Mouse (Mus musculus) left cerebral cortex, adult 2 months (tissue): ENCODE data around the gene Pilra. TPM values are rescaled to one million over a fixed set of nuclear protein-coding genes. Genes with fewer than 3 reads are reported as not detected.

Experiments used
- DNase-seq, 2 experiments: peaks; one replicate each; pipeline ENCODE4 v3.0.0; 2021 to 2022; ENCODE audit warnings: low spot score in 2 of 2, mixed read lengths in 1 of 2; ENCODE audit errors: extremely low spot score in 1 of 2
- H3K27ac ChIP-seq: fragments of 200-600 bp; 2 replicates; pipeline ENCODE4 v1.8.1; 2022
- H3K4me3 ChIP-seq: fragments of 200-600 bp; 2 replicates; pipeline ENCODE4 v1.8.1; 2022
- CTCF ChIP-seq: fragments of 200-600 bp; IDR thresholded peaks from 2 replicates; pipeline ENCODE4 v1.8.1; 2022; ENCODE audit warnings: antibody characterized with exemption, mild to moderate bottlenecking, moderate library complexity
- intact Hi-C: fragments of 180-260 bp; cut with DNase I; formaldehyde crosslinking; loops from one replicate; pipeline ENCODE4 v1.15.1; 2025
- total RNA-seq, 2 experiments: library from RNA; stranded (reverse); gene quantifications; 2 replicates each; pipeline ENCODE4 v1.2.3; 2021

The Pilra gene
- total RNA-seq, 2 experiments from 2014 or later = 0.54 to 1.3 TPM

DNA sequence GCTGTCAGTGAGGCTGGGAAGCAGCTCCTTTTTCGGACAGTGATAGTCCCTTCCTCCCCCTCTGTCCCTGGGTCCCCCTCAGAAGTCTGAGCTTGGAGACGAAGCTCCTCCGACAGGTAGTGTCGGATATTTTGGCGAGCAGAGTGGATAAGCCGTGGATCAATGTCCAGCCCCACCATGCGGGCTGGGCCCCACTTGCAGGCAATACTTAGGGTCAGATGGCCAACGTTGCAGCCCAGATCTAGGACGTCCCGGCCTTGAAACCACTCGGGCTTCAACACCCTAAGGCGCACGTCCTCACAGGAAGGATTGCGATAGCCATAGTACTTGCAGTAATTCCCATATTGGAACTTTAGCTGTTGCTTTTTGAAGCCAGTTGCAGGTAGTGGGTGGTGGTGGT lies 51.5 kb downstream of the Pilra start:
- TF ChIP-seq CTCF = no peak
- DNase-seq = no peak
- intact Hi-C loops = loop anchor here (10.0 kb wide), 1 partner anchor 330 kb away; the partner anchor contains the start of gene Zscan21
- H3K27ac ChIP-seq = peak overlapping the region; percentile 96; the same call in 1 of the 2 replicates
- peak overlapping the region; percentile 92 for H3K4me3 ChIP-seq

DNA sequence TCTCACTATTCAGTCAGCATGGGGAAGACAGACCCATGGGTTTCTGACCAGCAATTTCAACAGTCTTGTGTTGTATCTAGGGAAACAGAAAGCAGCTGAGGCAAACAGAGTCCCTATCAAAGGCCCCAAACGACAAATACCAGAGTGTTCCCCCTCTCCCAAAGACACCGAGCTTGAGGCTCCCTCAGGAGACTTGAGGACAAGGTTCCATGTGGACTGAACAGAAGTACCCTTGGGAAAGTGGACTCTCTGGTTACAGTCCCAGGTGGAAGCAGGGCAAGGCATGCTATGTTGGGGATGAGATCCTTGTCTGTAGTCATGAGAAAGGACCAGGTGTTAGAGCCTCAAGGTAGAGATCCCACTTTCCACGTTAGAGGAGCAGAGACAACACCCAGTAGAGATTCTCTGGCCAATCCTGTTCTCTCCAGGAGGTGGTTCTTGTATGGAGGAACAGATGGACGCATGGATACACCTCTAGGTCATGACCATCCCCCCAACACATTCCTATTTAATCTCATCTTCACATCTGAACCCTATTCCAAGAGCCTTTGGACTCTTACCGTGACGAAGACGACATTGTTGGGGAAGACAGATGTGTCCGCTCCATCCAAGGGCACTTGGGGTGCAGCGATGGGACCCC lies 52.1 kb downstream of the Pilra start:
- intact Hi-C loops = loop anchor here (10.0 kb wide), 1 partner anchor 331 kb away; the partner anchor contains the start of gene Zscan21
- no peak for TF ChIP-seq CTCF
- DNase-seq = no peak
- H3K27ac ChIP-seq = no peak overlapping the region
- H3K4me3 ChIP-seq = peak overlapping the region; percentile 92

DNA sequence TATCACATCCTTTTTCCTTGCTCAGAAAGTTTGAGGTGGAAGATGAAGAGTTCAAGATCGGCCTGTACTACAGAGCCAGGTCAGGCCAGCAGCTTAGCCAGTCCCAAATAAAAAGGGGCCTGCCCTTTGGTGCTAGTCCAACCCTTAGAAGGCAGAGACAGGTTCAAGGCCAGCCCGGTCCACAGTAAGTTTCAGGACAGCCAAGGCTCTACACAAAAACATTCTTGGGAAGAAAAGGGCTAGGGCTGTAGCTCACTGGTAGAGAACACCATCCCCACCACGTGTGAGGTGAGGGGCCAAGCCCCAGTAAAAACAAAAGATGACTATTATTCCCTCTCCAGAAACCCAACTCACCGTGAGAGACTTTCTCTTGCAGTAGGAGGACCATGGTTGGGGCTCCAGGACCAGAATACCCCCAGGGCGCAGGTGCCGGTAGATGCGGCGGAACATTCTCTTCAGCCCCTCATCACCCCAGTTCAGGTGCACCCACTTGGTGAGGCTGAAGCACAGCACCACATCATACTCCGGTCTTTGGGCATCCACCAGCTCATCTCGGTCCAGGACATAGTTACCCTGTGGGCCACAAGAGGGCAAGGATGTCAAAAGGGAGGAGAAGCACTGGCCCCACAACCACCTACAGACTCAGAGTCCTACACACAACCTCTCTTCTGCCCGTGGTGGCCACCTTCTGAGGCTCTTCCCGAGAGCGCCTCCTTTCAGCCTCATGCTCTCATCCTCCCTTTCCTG lies 53.1 kb downstream of the Pilra start:
- intact Hi-C loops = loop anchor here (10.0 kb wide), 1 partner anchor 332 kb away; the partner anchor contains the start of gene Zscan21
- no peak overlapping the region for H3K27ac ChIP-seq
- no peak for TF ChIP-seq CTCF
- DNase-seq = no peak
- peak overlapping the region; percentile 92; the same call in 1 of the 2 replicates for H3K4me3 ChIP-seq

DNA sequence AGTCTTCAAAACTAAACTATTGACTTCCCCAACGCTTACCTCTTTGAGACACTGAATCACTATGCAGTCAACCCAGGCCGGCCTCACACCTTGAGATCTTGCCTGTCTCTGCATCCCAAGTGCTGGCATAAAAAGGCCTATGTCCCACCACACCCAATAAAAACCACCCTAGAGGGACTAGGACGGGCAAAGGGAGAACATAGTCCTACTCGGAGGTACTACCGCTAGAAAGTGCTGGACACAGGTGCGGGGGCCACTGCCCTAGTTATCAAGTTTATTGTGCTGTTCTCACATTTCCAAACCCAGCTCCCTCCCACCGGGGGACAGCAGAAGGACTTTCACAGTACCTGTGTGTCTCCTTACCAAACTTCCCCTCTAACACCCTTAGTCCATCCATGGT lies 54.4 kb downstream of the Pilra start:
- no peak for DNase-seq
- TF ChIP-seq CTCF = no peak
- intact Hi-C loops = loop anchor here (10.0 kb wide), 1 partner anchor 333 kb away; the partner anchor contains the start of gene Zscan21

DNA sequence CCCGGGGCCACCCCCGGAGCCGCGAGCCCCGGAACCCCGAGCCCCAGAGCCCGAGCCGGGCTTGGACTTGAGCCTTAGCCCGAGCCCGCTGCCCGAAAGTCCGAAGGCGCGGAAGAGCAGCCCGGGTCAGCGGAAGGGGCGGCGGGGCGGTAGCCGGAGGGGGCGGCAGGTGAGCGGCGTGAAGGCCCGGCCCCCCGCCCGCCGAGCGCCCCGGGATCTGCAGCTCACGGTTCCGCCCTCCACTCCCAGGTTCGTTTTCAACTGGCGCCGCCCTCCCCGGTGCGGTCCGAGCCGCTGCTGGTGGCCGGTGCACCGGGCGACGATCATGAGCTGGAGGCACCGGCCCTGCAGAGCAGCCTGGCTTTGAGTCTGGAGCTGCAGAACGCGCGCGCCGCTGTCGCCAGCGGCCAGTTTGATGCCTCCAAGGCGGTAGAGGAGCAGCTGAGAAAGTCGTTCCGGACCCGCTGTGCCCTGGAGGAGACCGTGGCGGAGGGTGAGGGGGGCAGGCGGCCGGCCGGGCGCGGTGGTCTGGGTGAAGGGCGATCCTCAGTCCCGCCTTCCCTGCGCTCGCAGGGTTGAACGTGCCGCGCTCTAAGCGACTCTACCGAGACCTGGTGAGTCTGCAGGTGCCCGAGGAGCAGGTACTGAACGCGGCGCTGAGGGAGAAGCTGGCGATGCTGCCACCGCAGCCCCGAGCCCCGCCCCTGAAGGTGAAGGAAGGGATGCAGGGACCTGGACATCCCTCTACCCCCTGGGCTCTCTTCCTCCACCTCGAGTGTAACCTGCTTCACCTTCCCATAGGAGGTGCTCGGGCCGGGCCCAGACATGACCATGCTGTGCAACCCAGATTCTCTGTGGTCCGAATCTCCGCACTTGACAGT lies 56.8 kb downstream of the Pilra start:
- peak overlapping the region; percentile 92 for H3K27ac ChIP-seq
- intact Hi-C loops = loop anchor here (5.0 kb wide), 1 partner anchor 442 kb away; no protein-coding TSS in a partner anchor
- TF ChIP-seq CTCF = no peak
- H3K4me3 ChIP-seq = peak overlapping the region; percentile 84
- DNase-seq = peak; percentile 36 to 50

More for the DNA sequence above, 54.4 kb downstream of the Pilra start:
- no peak overlapping the region for H3K27ac ChIP-seq
- no peak overlapping the region for H3K4me3 ChIP-seq

DNA sequence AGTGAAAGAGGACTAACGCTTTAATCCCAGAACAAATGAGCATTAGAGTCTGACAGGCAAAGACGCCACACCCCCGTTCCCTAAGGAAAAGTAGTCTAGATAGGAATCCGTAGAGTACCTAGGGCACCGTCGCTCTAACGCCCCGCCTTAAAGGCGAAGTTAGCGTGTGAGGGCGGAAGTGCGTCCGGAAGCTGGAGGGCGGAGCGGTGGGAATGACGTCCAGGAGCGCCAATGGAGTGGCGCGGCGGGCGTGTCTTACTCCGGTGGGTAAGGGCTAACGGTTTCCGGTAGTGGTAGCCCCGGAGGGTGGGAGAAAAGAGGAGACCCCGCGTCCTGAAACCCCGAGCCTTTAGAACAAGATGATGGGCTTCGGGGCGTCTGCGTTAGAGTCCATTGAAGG lies 57.4 kb downstream of the Pilra start, which contains the start of gene Ppp1r35:
Gene Ppp1r35 (plus strand): TSS at position 215 of the 400 bp plus-strand sequence.
- intact Hi-C loops = loop anchor here (5.0 kb wide), 1 partner anchor 441 kb away; no protein-coding TSS in a partner anchor
- no peak for TF ChIP-seq CTCF
- DNase-seq = peak; percentile 97
- Histone ChIP-seq H3K4me3 (peak within 1 kb of the TSS; percentile 84), H3K27ac (peak within 1 kb of the TSS; percentile 92)

DNA sequence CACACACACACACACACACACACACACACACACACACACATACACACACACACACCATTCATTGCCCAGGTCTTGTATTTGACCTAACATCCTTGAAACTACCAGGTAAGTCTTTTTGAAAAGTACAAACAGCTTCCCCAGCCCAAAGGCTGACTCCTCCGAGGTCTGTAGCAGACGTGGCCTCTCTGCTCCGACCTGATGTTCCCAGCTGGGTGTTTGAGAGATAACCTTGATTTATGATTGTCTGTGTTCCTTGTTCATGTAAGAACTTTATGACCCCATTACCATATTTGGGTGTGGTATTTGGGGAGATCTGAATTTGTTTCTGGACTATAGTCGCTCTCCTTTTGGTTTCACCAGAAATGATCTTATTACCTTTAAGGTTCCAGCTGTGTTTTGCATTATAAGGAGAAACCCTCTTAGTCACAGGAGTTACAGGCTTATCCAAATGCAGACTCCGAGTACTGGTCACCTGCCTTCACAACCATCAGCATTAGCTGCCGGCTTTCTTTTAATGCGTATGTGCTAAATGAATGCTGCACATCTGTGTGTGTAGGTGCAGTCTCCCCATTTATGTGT lies 58.7 kb downstream of the Pilra start:
- intact Hi-C loops = loop anchor here (5.0 kb wide), 1 partner anchor 440 kb away; no protein-coding TSS in a partner anchor
- Histone ChIP-seq H3K27ac (no peak overlapping the region), H3K4me3 (no peak overlapping the region)
- DNase-seq = peak in 1 of 2 experiments; percentile 5
- TF ChIP-seq CTCF = no peak

DNA sequence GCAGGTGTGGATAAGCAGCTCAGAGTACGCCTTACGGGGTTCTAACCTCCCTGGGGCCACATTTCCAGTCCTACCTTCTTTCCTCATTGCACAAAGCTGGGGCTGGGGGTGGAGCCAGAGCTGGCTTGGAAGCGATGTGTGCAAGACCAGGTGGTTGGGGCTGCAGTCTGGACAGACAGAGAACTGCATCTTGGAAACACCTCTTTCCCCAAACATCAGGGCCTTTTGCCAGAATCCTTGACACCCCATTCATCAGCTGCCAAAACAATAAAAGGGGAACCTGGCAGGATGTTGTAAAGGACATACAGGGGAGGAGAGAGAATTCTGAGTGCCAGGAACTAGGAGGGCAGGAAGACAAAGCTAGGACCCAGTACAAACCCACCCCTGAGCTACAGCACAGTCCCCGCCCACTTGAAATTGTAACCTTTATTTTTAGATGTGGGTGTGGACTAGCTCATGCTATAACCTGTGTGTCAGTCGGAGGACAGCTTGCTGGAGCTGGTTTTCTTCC lies 59.6 kb downstream of the Pilra start:
- Histone ChIP-seq H3K4me3 (no peak overlapping the region), H3K27ac (no peak overlapping the region)
- intact Hi-C loops = loop anchor here (5.0 kb wide), 1 partner anchor 439 kb away; no protein-coding TSS in a partner anchor

DNA sequence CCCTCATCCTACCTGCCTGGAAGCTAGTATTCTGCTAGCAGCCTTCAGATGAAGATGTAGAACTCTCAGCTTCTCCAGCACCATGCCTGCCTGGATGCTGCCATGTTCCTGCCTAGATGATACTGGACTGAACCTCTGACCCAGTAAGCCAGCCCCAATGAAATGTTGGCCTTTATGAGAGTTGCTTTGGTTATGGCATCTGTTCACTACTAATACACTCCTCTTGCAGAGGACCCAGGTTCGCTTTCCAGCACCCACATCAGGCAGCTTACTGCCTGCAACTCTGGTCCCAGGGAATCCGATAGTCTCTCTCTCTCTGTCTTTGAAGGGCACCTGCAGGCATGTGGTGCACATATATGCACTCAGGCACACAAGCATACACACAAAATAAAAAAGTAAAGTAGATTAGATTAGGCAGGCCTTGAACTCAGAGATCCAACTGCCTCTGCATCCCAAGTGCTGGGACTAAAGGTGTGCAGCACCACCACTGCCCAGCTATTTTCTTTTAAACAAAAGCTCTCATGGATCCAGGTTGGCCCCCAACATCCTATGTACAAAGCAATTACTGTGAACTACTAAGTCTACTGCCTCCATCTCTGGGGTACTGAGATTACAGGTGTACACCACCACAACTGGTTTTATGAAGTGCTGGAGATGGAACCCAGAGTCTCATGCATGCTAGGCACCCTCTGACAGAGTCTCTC lies 60.3 kb downstream of the Pilra start:
- Histone ChIP-seq H3K27ac (no peak overlapping the region), H3K4me3 (no peak overlapping the region)
- intact Hi-C loops = loop anchor here (5.0 kb wide), 1 partner anchor 438 kb away; no protein-coding TSS in a partner anchor
- peak in 1 of 2 experiments; percentile 3 for DNase-seq
- no peak for TF ChIP-seq CTCF

More for the DNA sequence above, 59.6 kb downstream of the Pilra start:
- peak in 1 of 2 experiments; percentile 11 for DNase-seq
- TF ChIP-seq CTCF = no peak

DNA sequence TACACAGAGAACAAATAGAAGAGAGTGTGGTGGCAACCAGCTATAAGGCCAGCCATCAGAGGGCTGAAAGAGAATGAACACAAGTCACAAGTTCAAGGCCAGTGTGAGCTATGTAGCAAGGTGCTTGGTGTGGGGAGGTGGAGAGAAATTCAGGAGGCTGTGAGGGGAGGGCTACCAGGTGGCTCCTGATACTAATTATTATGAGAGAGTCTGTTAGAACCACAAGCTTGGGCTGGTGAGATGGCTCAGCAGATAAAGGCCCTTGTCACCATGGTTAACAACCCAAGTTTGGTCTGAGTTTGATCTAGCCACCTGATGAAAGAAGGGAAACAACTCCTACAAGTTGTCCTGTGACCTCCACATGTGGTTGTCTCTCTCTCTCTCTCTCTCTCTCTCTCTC lies 63.3 kb downstream of the Pilra start:
- no peak overlapping the region for H3K27ac ChIP-seq
- H3K4me3 ChIP-seq = no peak overlapping the region
- TF ChIP-seq CTCF = no peak
- intact Hi-C loops = no loop called here
- DNase-seq = no peak

Other genes starting within 250 kb of the Pilra start
- 10 to 100 TPM; 19.9 to 25.1 TPM for gene Mospd3, start 235.2 kb downstream of the Pilra start, total RNA-seq
- gene Pcolce, start 222.5 kb downstream of the Pilra start, total RNA-seq = 10 to 100 TPM in 1 of 2 experiments, 1 to 10 TPM in 1; 9.6 to 11.2 TPM
- gene Fbxo24, start 207.3 kb downstream of the Pilra start, total RNA-seq = under 1 TPM; 0.23 to 0.42 TPM
- gene Lrch4, start 207.2 kb downstream of the Pilra start, total RNA-seq = 10 to 100 TPM; 15.9 to 21.2 TPM
- gene Gm20605, start 207.1 kb downstream of the Pilra start, total RNA-seq = 10 to 100 TPM; 11.6 to 12.8 TPM
- gene Sap25, start 194.9 kb downstream of the Pilra start, total RNA-seq = 1 to 10 TPM; 4.8 to 7.2 TPM
- gene Irs3, start 190.6 kb downstream of the Pilra start, total RNA-seq = under 1 TPM; 0.14 to 0.29 TPM
- 10 to 100 TPM; 43.6 to 45.5 TPM for gene Agfg2, start 151.6 kb downstream of the Pilra start, total RNA-seq
- gene Nyap1, start 94.7 kb downstream of the Pilra start, total RNA-seq = 10 to 100 TPM; 76.3 to 81.7 TPM
- gene Tsc22d4, start 90.6 kb downstream of the Pilra start, total RNA-seq = 100 to 1,000 TPM; 150 to 156 TPM
- 10 to 100 TPM; 22.8 to 25.6 TPM for gene Ppp1r35, start 57.4 kb downstream of the Pilra start, total RNA-seq
- 10 to 100 TPM; 40.1 to 45.2 TPM for gene Mepce, start 48.6 kb downstream of the Pilra start, total RNA-seq
- 1 to 10 TPM; 5.7 to 8.2 TPM for gene Zcwpw1, start 48.5 kb downstream of the Pilra start, total RNA-seq
- gene Pilrb1, start 21.8 kb upstream of the Pilra start, total RNA-seq = not detected
- not detected for gene Pilrb2, start 35.5 kb upstream of the Pilra start, total RNA-seq
- gene Cyp3a13, start 85.3 kb upstream of the Pilra start, total RNA-seq = under 1 TPM in 1 of 2 experiments, not detected in 1; 0.14 TPM
- 10 to 100 TPM; 17.1 to 17.6 TPM for gene Gjc3, start 126.8 kb upstream of the Pilra start, total RNA-seq
- gene Azgp1, start 145.2 kb upstream of the Pilra start, total RNA-seq = not detected
- gene Smok3a, start 185.0 kb upstream of the Pilra start, total RNA-seq = not detected
- gene Smok3b, start 185.1 kb upstream of the Pilra start, total RNA-seq = not detected
- not detected for gene Smok3c, start 216.9 kb upstream of the Pilra start, total RNA-seq
- gene Zkscan1, start 248.8 kb upstream of the Pilra start, total RNA-seq = 10 to 100 TPM; 39.1 to 42.2 TPM